Mouse (Mus musculus) gastrocnemius, adult 8-10 months (tissue): Measurements from ENCODE around the gene Cers2. TPM values are rescaled to one million over a fixed set of nuclear protein-coding genes. Genes with fewer than 3 reads are reported as not detected.

Experiments used
- DNase-seq, 2 experiments: peaks; one replicate each; pipeline ENCODE4 v3.0.0; 2022; ENCODE audit warnings: low spot score in 2 of 2
- total RNA-seq, 4 experiments: library from RNA; stranded (reverse); gene quantifications; 2 replicates each; pipeline ENCODE4 v1.2.4; 2022

Cers2 gene
- total RNA-seq: 10 to 100 TPM; 13.1 to 16.7 (median 15.3) TPM

- DNase-seq: no peak
These were observed at the start of gene Cers2 for GRCm38 (mm10) chr3:95314486-95315093. Gene Cers2, plus strand, starts transcription at chr3:95314791.

GRCm38 (mm10) chr3:95266052-95266451 is 48.5 kb upstream of the Cers2 start:
- DNase-seq: peak in 1 of 2 experiments; percentile 42

GRCm38 (mm10) chr3:95267855-95268254 is 46.7 kb upstream of the Cers2 start:
- DNase-seq: no peak

GRCm38 (mm10) chr3:95269789-95270188 is 44.8 kb upstream of the Cers2 start:
- no peak for DNase-seq

- no peak for DNase-seq
These were observed 43.7 kb upstream of the Cers2 start for GRCm38 (mm10) chr3:95270766-95271364.

- DNase-seq: no peak
These were observed 41.1 kb upstream of the Cers2 start for GRCm38 (mm10) chr3:95273471-95273870.

GRCm38 (mm10) chr3:95274453-95274852 is 40.1 kb upstream of the Cers2 start:
- DNase-seq: no peak

GRCm38 (mm10) chr3:95275161-95275560 is 39.4 kb upstream of the Cers2 start:
- DNase-seq: peak; percentile 23 to 53

GRCm38 (mm10) chr3:95276428-95276934 is 38.1 kb upstream of the Cers2 start:
- no peak for DNase-seq

GRCm38 (mm10) chr3:95277149-95277551 is 37.4 kb upstream of the Cers2 start:
- no peak for DNase-seq

- no peak for DNase-seq
These were observed 33.8 kb upstream of the Cers2 start for GRCm38 (mm10) chr3:95280747-95281146.

- DNase-seq: peak; percentile 97 to 98
These were observed 33.1 kb upstream of the Cers2 start, which contains the start of the genes Mindy1 and Prune1 for GRCm38 (mm10) chr3:95281216-95282126. Gene Mindy1, plus strand, starts transcription at chr3:95281345. Gene Prune1, minus strand, starts transcription at chr3:95282076.

GRCm38 (mm10) chr3:95282381-95282864 is 32.2 kb upstream of the Cers2 start:
- DNase-seq: no peak

GRCm38 (mm10) chr3:95282865-95283588 is 31.6 kb upstream of the Cers2 start:
- DNase-seq: peak; percentile 71 to 78

GRCm38 (mm10) chr3:95283589-95283941 is 31.0 kb upstream of the Cers2 start:
- no peak for DNase-seq

- DNase-seq: no peak
These were observed 30.5 kb upstream of the Cers2 start for GRCm38 (mm10) chr3:95284062-95284461.

GRCm38 (mm10) chr3:95284501-95285281 is 29.9 kb upstream of the Cers2 start:
- no peak for DNase-seq

GRCm38 (mm10) chr3:95285390-95285789 is 29.2 kb upstream of the Cers2 start:
- no peak for DNase-seq

- DNase-seq: no peak
These were observed 28.6 kb upstream of the Cers2 start for GRCm38 (mm10) chr3:95286011-95286410.

- no peak for DNase-seq
These were observed 28.1 kb upstream of the Cers2 start for GRCm38 (mm10) chr3:95286510-95286909.
